Mouse (Mus musculus): Measurements from ENCODE around the gene Gdi2. TPM values are rescaled to one million over a fixed set of nuclear protein-coding genes. Genes with fewer than 3 reads are reported as not detected.

The Gdi2 gene
- total and polyA plus RNA-seq, 2 experiments from 2014 or later = 300 to 376 TPM

- 70% methylated on average over 5 of the region's 5 CpGs for WGBS
- Histone ChIP-seq H3K4me1 (ENCODE audit: insufficient read depth) (peaks cover 19% of the 10 kb centered on the region), H3K9ac (no peak overlapping the region)
Measured at GRCm38 (mm10) chr13:3544925-3545324, 7.1 kb downstream of the Gdi2 start.

DNA sequence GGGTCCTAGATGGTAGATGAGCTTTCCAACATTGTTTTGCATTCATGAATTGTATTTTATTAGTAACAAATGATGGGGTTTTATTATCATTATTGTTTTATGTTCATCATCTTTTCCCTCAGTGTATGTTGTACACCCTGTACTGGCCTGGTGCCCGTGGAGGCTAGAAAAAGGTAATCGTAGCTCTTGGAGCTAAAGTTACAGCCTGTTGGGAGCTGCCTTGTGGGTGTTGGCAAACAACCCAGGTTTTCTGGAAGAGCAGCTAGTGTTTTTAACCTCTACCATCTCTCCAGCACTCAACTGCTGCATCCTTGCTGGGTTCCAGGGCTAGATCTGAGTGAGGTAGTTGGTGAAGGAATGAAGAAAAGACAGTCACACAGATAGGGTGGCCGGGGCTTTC lies 9.5 kb downstream of the Gdi2 start:
- Histone ChIP-seq H3K4me1 (ENCODE audit: insufficient read depth) (peaks cover 3% of the 10 kb centered on the region; the same call in 1 of the 2 replicates), H3K27me3 (ENCODE audit: insufficient read depth, low read length) (no peaks in the 10 kb centered on the region), H3K4me2 (ENCODE audit: low read depth) (no peak overlapping the region), H3K4me3 (ENCODE audit: low read depth, low read length) (no peak overlapping the region), H3K27ac (ENCODE audit: low read depth, low read length) (no peak overlapping the region), H3K9ac (no peak overlapping the region), H3K36me3 (ENCODE audit: insufficient read depth) (peaks cover 9% of the 10 kb centered on the region; the same call in 1 of the 2 replicates), H3K9me3 (ENCODE audit: low read length) (no peaks in the 10 kb centered on the region)
- ATAC-seq = no peak
- 77% methylated on average over 3 of the region's 3 CpGs for WGBS
- DNase-seq = no peak
- TF ChIP-seq CTCF (IDR thresholded peaks at IDR 0.05; ENCODE audit: low read depth) = no peak

More at GRCm38 (mm10) chr13:3544925-3545324, 7.1 kb downstream of the Gdi2 start:
- Histone ChIP-seq H3K9me3 (ENCODE audit: low read length) (no peaks in the 10 kb centered on the region), H3K4me3 (ENCODE audit: low read depth, low read length) (no peak overlapping the region), H3K4me2 (ENCODE audit: low read depth) (no peak overlapping the region), H3K27ac (ENCODE audit: low read depth, low read length) (no peak overlapping the region), H3K27me3 (ENCODE audit: insufficient read depth, low read length) (no peaks in the 10 kb centered on the region), H3K36me3 (ENCODE audit: insufficient read depth) (peaks cover 6% of the 10 kb centered on the region; the same call in 1 of the 2 replicates)
- TF ChIP-seq CTCF (IDR thresholded peaks at IDR 0.05; ENCODE audit: low read depth) = no peak
- ATAC-seq (no peak), DNase-seq (no peak)

DNA sequence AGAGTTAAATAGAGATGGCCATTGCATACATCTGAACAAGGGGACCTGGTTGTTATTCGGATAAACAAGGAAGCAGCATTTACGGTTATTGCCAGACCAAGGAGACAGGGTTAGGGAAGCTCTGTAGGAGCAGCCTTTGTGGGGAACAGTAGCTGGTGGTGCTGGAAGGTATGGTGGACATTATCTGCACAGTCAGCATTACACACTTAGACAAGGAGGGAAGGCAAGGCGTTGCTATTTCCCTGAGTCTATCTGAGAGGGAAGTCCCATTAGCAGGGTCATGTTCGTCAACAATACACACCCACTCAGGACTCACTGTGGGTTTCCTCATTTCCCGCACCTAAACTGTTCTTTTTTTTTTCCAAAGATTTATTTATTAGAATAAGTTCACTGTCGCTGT lies 10.0 kb downstream of the Gdi2 start:
- peaks cover 9% of the 10 kb centered on the region; the same call in 1 of the 2 replicates for H3K36me3 ChIP-seq (ENCODE audit: insufficient read depth)
- no peaks in the 10 kb centered on the region for H3K27me3 ChIP-seq (ENCODE audit: insufficient read depth, low read length)
- no peak overlapping the region for H3K4me2 ChIP-seq (ENCODE audit: low read depth)
- no peak overlapping the region for H3K9ac ChIP-seq
- DNase-seq (no peak), ATAC-seq (no peak)
- H3K4me1 ChIP-seq (ENCODE audit: insufficient read depth) = no peaks in the 10 kb centered on the region
- H3K4me3 ChIP-seq (ENCODE audit: low read depth, low read length) = no peak overlapping the region
- H3K27ac ChIP-seq (ENCODE audit: low read depth, low read length) = no peak overlapping the region
- 88% methylated on average over 6 of the region's 6 CpGs for WGBS
- no peaks in the 10 kb centered on the region for H3K9me3 ChIP-seq (ENCODE audit: low read length)
- TF ChIP-seq CTCF (IDR thresholded peaks at IDR 0.05; ENCODE audit: low read depth) = no peak

GRCm38 (mm10) chr13:3563130-3563529 lies 25.3 kb downstream of the Gdi2 start:
- TF ChIP-seq CTCF (IDR thresholded peaks at IDR 0.05; ENCODE audit: low read depth) = no peak
- H3K9me3 ChIP-seq (ENCODE audit: low read length) = no peaks in the 10 kb centered on the region
- peaks cover 36% of the 10 kb centered on the region for H3K36me3 ChIP-seq (ENCODE audit: insufficient read depth)
- ATAC-seq = no peak; the same call in 1 of the 2 replicates
- 98% methylated on average over 1 of the region's 1 CpGs for WGBS
- H3K4me3 ChIP-seq (ENCODE audit: low read depth, low read length) = no peak overlapping the region
- H3K27me3 ChIP-seq (ENCODE audit: insufficient read depth, low read length) = no peaks in the 10 kb centered on the region
- H3K9ac ChIP-seq = no peak overlapping the region
- H3K4me1 ChIP-seq (ENCODE audit: insufficient read depth) = no peaks in the 10 kb centered on the region
- DNase-seq = no peak
- no peak overlapping the region for H3K27ac ChIP-seq (ENCODE audit: low read depth, low read length)
- H3K4me2 ChIP-seq (ENCODE audit: low read depth) = no peak overlapping the region

GRCm38 (mm10) chr13:3563953-3564352 lies 26.1 kb downstream of the Gdi2 start:
- no peak overlapping the region for H3K4me3 ChIP-seq (ENCODE audit: low read depth, low read length)
- H3K36me3 ChIP-seq (ENCODE audit: insufficient read depth) = peaks cover 36% of the 10 kb centered on the region
- no peak for DNase-seq
- ATAC-seq = no peak
- TF ChIP-seq CTCF (IDR thresholded peaks at IDR 0.05; ENCODE audit: low read depth) = no peak
- no peaks in the 10 kb centered on the region for H3K9me3 ChIP-seq (ENCODE audit: low read length)
- H3K4me1 ChIP-seq (ENCODE audit: insufficient read depth) = no peaks in the 10 kb centered on the region
- no peaks in the 10 kb centered on the region for H3K27me3 ChIP-seq (ENCODE audit: insufficient read depth, low read length)
- no peak overlapping the region for H3K27ac ChIP-seq (ENCODE audit: low read depth, low read length)
- 86% methylated on average over 2 of the region's 2 CpGs for WGBS
- no peak overlapping the region for H3K9ac ChIP-seq
- no peak overlapping the region for H3K4me2 ChIP-seq (ENCODE audit: low read depth)

- no peak overlapping the region for H3K4me3 ChIP-seq (ENCODE audit: low read depth, low read length)
- 89% methylated on average over 3 of the region's 3 CpGs for WGBS
- no peaks in the 10 kb centered on the region for H3K27me3 ChIP-seq (ENCODE audit: insufficient read depth, low read length)
- H3K4me1 ChIP-seq (ENCODE audit: insufficient read depth) = no peaks in the 10 kb centered on the region
- no peaks in the 10 kb centered on the region for H3K9me3 ChIP-seq (ENCODE audit: low read length)
- H3K4me2 ChIP-seq (ENCODE audit: low read depth) = no peak overlapping the region
- H3K36me3 ChIP-seq (ENCODE audit: insufficient read depth) = peaks cover 32% of the 10 kb centered on the region; the same call in 1 of the 2 replicates
- ATAC-seq = peak; percentile 53; the same call in 1 of the 2 replicates
- no peak overlapping the region for H3K27ac ChIP-seq (ENCODE audit: low read depth, low read length)
- TF ChIP-seq CTCF (IDR thresholded peaks at IDR 0.05; ENCODE audit: low read depth) = peak; percentile 49
- no peak overlapping the region for H3K9ac ChIP-seq
- DNase-seq = no peak
Measured at GRCm38 (mm10) chr13:3590789-3591188, 52.9 kb downstream of the Gdi2 start.

- ATAC-seq = no peak
- H3K27me3 ChIP-seq (ENCODE audit: insufficient read depth, low read length) = no peaks in the 10 kb centered on the region
- H3K36me3 ChIP-seq (ENCODE audit: insufficient read depth) = peaks cover 29% of the 10 kb centered on the region
- H3K9ac ChIP-seq = no peak overlapping the region
- H3K4me1 ChIP-seq (ENCODE audit: insufficient read depth) = no peaks in the 10 kb centered on the region
- no peak overlapping the region for H3K27ac ChIP-seq (ENCODE audit: low read depth, low read length)
- no peak for DNase-seq
- H3K4me2 ChIP-seq (ENCODE audit: low read depth) = no peak overlapping the region
- no peaks in the 10 kb centered on the region for H3K9me3 ChIP-seq (ENCODE audit: low read length)
- TF ChIP-seq CTCF (IDR thresholded peaks at IDR 0.05; ENCODE audit: low read depth) = no peak
- WGBS = 97% methylated on average over 1 of the region's 1 CpGs
- no peak overlapping the region for H3K4me3 ChIP-seq (ENCODE audit: low read depth, low read length)
Measured at GRCm38 (mm10) chr13:3594311-3594710, 56.4 kb downstream of the Gdi2 start.

Measured in forebrain, postnatal 0 days (tissue).